Mouse (Mus musculus): ENCODE results near the gene Lypla2.
A peak's percentile ranks its signal among the peaks of the same experiment; 100 is the strongest.
"Not testable (repeated sequence)": the region's sequence is repeated elsewhere in the genome, so short reads cannot be mapped to it uniquely, and the experiment has no call there.

The Lypla2 gene

GRCm38 (mm10) chr4:135949475-135949874 lies 23.0 kb downstream of the Lypla2 start:
- no peak for DNase-seq (ENCODE audit: low read depth, low spot score)

GRCm38 (mm10) chr4:135948142-135948541 lies 24.3 kb downstream of the Lypla2 start:
- no peak for DNase-seq (ENCODE audit: low read depth, low spot score)

GRCm38 (mm10) chr4:135946659-135947301 lies 25.6 kb downstream of the Lypla2 start:
- no peak for DNase-seq (ENCODE audit: low read depth, low spot score)

- peak; percentile 84 for DNase-seq (ENCODE audit: low read depth, low spot score)
Observed at GRCm38 (mm10) chr4:135946278-135946658, 26.2 kb downstream of the Lypla2 start, which contains the start of gene Hmgcl. TSS of gene Hmgcl (plus strand) at chr4:135946448.

GRCm38 (mm10) chr4:135945706-135946105 lies 26.7 kb downstream of the Lypla2 start:
- no peak for DNase-seq (ENCODE audit: low read depth, low spot score)

GRCm38 (mm10) chr4:135943389-135943788 lies 29.0 kb downstream of the Lypla2 start:
- DNase-seq (ENCODE audit: low read depth, low spot score), result no peak

- DNase-seq (ENCODE audit: low read depth, low spot score), result no peak
Observed at GRCm38 (mm10) chr4:135942193-135942592, 30.2 kb downstream of the Lypla2 start.

DNA sequence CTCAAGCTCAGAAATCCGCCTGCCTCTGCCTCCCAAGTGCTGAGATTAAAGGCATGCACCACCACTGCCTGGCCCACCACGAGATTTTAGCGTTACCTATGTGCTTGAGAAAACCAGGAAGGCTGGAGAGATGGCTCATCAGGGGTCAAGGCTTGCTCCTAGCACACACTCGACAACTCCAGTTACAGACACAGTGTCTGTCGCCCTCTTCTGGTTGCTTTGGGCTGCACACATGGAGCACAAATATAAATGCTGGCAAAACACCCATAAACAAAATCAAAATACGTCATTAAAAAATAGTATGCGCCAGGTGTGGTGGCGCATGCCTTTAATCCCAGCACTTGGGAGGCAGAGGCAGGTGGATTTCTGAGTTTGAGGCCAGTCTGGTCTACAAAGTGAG lies 31.4 kb downstream of the Lypla2 start:
- not testable (repeated sequence) for DNase-seq (ENCODE audit: low read depth, low spot score)

DNA sequence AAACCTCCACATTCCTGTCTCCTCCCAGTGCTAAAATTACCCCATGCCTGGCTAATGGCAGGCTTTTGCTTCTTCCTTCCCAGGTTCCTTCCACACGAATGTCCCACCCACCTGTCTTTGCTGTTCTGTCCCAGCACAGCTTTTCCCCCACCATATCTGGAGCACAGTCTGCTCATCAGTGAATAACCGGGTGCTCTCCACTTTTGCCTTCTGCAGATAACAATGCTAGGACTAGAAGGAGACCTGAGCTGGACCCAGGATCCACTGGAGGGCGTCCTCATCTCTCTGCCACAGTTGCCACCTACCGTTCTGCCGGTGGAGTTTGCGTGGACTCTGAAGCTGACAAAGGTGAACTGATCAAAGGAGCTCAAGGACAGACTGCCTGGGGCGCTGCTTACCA lies 33.6 kb downstream of the Lypla2 start:
- no peak for DNase-seq (ENCODE audit: low read depth, low spot score)

DNA sequence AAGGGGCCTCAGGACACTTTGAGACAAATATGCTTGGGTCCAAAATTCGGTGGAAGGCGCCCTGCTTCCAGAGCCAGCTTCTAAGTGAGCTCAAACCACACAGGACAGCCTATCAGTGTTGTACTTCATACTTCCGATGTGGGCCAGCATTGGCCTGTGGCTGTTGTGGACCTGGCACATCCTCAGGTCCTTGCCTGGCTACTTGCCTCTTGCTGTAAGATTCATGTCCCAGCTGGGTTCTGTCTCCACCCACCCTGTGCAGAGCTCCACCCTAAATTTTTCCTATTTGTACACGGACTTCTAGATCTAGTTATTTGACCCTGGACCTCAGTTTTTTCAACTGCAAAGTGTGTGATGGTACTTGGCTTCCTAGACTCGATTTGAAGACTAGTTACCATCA lies 36.9 kb downstream of the Lypla2 start:
- no peak for DNase-seq (ENCODE audit: low read depth, low spot score)

GRCm38 (mm10) chr4:135934708-135935500 lies 37.5 kb downstream of the Lypla2 start:
- no peak for DNase-seq (ENCODE audit: low read depth, low spot score)

DNA sequence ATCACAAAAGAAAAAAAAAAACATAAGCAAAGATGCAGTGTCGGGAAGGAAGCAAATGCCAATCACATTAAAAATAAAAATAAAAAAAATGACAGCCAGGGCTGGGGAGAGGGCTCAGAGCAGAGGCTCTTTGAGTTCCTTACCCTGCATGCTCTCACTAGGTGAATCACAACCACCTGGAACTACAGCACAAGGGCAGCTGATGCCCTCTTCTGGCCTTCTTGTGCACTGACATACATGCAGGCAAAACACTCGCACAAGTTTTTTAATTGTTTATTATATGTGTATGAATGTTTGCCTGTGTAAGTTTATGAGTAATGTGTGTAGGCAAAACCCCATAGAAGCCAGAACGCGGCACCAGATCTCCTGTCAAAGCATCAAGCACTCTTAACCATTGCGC lies 40.6 kb downstream of the Lypla2 start:
- no peak for DNase-seq (ENCODE audit: low read depth, low spot score)

DNA sequence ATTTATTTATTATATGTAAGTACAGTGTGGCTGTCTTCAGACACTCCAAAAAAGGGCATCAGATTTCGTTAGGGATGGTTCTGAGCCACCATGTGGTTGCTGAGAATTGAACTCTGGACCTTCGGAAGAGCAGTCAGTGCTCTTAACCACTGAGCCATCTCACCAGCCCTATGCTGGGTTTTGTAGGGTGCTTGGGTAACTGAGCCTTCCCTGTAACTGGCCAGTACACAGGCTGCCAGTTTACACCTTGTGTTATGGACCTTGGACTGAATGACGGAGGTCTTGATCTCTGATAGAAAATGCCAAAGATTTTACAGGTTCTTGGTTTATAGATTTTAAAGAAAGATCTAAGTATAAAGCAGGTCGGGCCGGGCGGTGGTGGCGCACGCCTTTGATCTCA lies 42.2 kb downstream of the Lypla2 start:
- no peak for DNase-seq (ENCODE audit: low read depth, low spot score)

GRCm38 (mm10) chr4:135929828-135930227 lies 42.6 kb downstream of the Lypla2 start:
- no peak for DNase-seq (ENCODE audit: low read depth, low spot score)

DNA sequence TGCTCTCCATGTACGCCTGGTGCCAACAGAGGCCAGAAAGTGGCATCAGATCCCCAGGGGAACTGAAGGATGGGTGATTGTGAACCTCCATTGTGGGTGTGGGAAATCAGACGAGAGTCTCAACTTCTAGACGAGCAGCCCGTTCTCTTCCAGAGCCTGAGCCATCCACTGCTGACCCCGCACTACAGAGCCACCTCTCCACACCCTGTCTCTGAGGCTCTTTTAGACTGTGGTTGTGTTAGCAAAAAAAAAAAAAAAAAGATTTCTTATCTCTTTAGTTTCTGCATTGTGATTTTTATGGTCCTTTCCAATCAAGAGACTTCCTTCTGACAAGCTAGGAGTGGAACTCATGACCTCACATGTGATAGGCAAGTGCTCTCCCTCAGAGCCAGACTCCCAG lies 43.0 kb downstream of the Lypla2 start:
- DNase-seq (ENCODE audit: low read depth, low spot score), result no peak

GRCm38 (mm10) chr4:135928376-135928775 lies 44.0 kb downstream of the Lypla2 start:
- no peak for DNase-seq (ENCODE audit: low read depth, low spot score)

DNA sequence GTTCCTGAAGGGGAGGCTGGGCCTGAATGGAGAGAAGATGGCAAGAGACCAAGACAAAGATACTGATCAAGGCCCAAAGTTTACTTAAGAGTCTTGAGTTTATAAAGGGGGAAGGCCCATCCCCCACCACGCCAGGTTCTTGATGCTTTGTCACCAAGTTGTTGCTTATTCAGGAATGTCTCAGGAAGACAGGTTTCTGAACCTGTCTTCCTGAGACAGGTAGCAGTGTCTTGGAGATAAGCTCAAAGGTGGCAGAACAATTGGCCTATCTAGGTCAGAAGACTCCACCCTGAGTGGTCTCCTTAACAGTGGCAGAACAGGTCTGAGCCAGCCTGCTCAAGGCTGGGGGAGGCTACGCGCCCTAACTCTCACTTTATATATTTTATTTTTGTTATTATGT lies 45.6 kb downstream of the Lypla2 start:
- no peak for DNase-seq (ENCODE audit: low read depth, low spot score)

DNA sequence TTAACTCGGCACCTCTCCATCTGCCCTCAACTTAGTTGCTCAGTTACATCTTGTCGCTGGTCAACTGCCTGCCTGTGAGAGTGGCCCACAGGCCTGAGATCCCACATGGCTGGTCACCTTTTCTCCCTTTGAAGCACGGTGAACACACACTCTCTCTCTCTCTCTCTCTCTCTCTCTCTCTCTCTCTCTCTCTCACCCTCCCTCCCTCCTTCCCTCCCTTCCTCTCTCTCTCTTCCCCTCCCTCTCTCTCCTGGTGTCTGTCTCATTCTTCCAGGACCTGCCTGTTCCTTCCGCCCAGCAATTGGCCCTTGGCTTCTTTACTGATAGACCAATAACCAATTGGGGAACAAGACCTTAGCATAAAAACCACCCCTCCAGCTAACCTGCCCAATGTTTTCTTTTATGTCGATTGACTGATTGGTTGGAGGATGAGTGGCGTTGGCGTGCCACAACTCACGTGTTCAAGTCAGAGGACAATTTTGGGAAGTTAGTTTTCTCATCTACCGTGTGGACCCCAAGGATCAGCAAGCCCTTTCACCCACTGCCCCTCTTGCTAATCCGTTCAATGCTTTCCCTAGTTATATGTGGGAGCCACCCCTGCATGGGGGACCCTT lies 46.1 kb downstream of the Lypla2 start:
- DNase-seq (ENCODE audit: low read depth, low spot score), result no peak

DNA sequence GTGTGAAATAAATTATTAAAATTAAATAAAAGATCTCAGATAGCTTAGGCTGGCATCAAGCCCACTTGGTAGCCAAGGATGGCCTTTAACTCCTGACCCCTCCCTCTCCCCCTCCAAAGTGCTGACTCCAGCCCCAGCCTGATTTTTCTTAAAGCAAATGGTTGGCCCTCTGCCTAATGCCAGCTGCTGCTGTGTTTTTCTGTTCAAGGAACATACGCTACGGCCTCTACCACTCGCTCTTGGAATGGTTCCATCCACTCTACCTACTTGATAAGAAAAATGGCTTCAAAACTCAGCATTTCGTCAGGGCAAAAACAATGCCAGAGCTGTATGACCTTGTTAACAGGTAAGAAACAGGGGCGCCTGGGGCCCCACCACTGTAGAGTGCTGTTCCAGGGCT lies 47.1 kb downstream of the Lypla2 start:
- no peak for DNase-seq (ENCODE audit: low read depth, low spot score)

GRCm38 (mm10) chr4:135924418-135924817 lies 48.0 kb downstream of the Lypla2 start:
- DNase-seq (ENCODE audit: low read depth, low spot score), result no peak

- DNase-seq (ENCODE audit: low read depth, low spot score), result no peak
Observed at GRCm38 (mm10) chr4:135922190-135922589, 50.2 kb downstream of the Lypla2 start.

- no peak for DNase-seq (ENCODE audit: low read depth, low spot score)
Observed at GRCm38 (mm10) chr4:135921257-135922120, 50.9 kb downstream of the Lypla2 start.

All from brain, embryonic 18.5 days (tissue).